Mouse (Mus musculus): ENCODE measurements around the gene Ly6g5b. TPM values are rescaled to one million over a fixed set of nuclear protein-coding genes. Genes with fewer than 3 reads are reported as not detected.

Ly6g5b gene
- total RNA-seq (2014; fragmentation: Nextera tagmentation) (1.6 TPM in 1 of 2 replicates, not detected in the other), total RNA-seq (2017) (0.56 TPM in 1 of 2 replicates, not detected in the other)

DNA sequence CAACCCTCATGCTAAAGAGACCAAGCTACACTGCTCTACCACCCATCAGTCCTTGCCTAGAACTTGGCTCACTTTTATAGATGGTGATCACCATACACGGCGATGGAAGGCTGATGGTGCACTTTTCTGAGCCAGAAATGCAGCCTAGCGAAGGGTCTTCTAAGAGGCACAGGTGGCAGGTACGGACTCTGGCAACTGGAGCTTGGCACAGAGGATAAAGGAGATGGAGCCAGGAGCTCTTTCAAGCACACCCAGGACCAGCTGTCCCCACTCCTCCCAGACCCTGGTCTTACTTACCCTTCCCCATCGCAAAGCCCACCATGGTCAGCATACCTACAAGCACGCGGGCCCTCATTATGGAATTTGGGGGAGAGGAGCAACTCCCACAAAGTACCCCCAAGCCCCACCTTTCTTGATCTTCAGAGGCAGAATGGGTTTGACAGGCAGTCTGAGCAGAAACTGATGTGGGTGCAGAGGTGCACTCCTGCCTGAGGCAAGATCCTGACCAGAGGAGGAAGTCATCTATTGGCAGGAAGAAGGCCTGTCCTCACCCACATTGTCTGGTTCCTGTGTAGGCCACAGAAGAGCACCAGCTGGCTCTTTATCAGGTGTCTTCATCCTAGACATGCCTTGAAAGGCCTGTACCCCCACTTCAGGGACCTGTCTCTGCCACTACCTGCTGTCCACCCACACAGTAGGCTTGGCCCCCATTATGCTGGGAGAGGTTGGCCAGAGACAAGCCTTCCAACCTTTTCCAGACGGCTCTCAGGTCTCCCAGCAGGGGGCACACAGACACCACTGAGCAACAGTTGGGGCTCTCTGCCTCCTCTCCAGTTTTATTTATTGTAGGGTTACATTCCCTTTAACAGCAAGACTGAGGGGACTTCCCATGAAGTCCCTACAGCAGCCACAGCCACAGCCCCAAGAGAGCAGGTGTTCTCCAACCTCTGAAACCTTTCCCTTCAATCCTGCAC is at the start of gene Ly6g5b:
Gene Ly6g5b, minus strand, starts transcription at position 383 of the 974 bp plus-strand sequence.
- peak; percentile 63 for ATAC-seq (replicated peaks; ENCODE audit: poor library complexity, severe bottlenecking)

DNA sequence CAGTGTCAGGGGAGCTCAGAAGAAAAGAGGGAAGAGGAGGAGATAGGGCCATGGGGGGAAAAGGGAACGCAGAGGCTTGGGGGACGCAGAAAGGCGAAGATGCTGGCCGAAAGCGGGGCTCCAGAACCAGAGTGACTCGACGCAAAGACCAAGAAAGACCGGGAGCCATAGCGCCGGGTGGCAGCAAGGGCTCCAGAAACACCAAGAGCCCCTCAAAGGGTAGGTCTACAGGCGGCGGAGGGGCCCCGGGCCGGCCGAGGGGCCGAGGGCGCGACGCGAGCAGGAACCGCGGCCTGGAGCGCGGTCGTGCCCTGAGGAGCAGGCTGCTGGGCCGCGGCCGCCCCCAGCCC is 49.0 kb upstream of the Ly6g5b start:
- no peak for ATAC-seq (replicated peaks; ENCODE audit: poor library complexity, severe bottlenecking)

DNA sequence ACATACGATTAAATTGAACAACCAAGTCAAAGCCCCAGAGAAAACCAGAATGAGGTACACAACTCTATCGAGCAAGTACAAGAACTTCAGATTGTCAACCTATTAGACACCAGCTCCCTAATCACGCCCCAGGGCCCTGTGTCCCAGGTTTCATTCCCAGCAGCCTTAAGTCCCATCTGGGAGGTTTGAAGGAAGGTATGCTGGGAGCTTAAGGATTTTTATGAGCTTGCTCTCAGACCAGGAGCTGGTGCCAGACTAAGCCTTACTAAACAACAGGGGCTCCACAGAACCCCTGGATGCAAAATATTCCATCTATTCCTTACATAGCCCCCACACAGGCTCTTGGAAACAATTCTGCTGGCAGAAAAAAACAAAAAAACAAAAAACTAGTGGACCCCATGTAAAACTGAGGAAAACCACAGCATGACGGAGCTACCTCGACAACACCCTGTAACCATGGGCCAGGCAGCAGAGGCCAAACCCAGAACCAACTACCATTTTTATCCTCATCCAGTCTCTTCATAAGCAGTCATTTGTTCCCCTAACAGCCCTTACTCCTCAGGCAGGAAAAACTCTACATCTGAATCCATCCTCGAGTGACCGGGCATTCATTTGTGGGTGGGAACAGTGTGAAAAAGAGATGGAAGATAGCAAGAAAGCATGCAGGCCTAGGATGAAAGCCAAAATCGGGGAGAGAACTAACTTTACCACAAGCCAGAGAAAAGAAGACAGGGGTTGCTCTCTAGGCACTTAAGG is 48.3 kb upstream of the Ly6g5b start:
- no peak for ATAC-seq (replicated peaks; ENCODE audit: poor library complexity, severe bottlenecking)

DNA sequence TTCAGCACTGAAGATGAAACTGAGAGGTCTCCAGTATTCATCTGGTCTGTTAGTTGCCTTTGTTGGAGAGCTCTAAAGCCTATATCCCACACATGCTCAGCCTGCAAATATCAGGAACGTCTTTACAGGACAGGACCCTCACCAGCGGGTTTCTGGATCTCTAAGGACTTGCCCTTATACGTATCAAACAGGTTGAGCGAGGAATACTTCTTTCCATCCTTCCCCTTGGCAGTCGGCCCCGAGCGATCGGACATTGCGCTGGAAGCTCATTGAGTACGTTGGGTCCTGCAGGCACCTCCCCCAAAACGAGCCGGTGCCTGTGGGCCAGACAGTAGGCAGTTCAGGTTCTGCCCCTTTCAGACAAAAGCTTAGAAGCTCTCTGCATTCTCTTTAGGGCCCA is 47.5 kb upstream of the Ly6g5b start:
- ATAC-seq (replicated peaks; ENCODE audit: poor library complexity, severe bottlenecking): no peak

DNA sequence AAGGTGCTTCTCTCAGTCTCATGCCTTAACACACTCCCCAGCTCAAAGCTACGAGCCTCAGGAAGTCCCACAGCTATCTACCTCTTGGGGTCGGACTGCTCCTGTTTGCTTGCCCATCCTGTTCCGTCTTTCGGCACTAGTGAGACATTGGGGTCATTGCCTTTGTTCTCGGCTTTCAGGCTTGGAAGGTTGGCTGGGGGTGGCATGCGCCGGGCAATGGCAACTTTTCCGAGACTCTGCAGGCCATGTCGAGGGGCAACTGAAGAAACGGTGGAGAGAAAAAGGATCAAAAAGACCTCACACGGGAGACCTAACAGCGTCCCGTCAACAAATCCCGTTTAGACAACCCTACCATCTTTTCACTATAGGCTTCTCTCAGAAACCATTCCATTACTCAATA is 46.9 kb upstream of the Ly6g5b start:
- no peak for ATAC-seq (replicated peaks; ENCODE audit: poor library complexity, severe bottlenecking)

DNA sequence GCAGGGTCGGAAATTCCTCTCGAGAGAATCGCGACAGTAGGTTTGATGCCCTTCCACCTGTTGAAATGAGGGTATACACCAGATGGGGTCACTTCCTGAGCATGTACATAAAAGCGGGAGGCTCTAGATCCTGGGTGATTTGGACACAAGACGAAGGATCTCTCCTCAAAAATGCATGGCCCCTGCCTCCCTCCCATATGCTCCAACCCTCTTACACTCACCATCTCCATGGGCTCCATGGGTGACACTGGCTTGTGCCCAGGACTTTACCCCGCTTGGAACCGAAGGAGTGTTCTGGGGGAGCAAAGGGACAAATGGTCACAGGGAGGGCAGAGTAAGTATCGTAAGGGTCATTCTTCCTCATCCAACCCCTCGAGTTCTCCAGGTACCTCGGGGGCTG is 46.2 kb upstream of the Ly6g5b start:
- no peak for ATAC-seq (replicated peaks; ENCODE audit: poor library complexity, severe bottlenecking)

DNA sequence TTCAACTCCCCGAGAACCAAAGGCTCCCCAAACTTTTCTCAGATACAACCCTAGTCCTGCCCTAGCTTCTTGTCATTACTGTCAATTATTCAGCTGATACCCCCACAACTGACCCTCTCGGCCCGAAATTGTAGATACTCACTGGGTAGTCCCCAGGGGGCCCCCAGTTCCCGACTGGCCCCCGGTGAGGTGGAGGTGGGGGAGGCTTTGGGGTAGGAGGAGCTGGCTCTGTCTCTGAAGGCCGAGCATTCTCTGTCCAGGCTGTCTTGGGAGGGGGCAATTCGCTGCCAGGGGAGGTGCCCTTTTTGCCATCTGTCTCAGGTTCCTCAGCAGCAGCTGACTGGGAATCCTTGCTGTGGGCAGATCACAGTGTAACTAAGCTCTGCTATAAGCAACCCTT is 44.4 kb upstream of the Ly6g5b start:
- no peak for ATAC-seq (replicated peaks; ENCODE audit: poor library complexity, severe bottlenecking)

DNA sequence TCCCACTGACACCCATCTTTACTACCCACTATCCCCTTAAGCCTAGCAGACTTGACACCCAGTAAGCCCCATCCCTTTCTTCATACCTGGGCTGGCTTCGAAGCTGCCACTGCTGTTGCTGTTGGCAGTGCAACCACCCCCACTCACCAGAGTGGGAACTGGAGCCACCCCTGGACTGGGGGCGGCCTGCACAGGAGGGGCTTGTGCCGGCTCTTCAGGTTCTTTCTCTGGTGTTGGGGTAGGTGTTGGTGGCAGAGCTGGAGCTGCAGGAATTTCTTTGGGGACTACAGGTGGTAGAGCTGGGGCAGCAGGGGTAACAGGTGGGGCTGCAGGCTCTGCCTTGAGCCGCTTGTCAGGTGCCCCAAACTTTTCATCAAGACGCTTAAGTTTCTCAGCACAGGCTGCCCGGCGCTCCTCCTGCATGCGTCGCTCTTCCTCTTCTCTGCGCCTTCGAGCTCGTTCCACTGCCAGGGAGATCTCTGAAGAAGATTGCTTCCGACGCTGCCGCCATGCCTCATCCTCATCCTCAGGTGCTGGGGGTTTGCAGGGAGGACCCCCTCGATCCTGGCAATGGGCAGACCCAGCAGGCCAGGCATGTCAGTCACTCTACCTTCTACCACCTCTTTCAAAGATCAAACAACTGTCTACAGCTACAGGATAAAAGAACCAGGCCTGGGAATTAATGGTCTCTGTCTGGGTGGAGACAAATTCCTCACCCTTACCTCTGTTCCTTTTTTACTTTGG is 43.8 kb upstream of the Ly6g5b start:
- no peak for ATAC-seq (replicated peaks; ENCODE audit: poor library complexity, severe bottlenecking)

DNA sequence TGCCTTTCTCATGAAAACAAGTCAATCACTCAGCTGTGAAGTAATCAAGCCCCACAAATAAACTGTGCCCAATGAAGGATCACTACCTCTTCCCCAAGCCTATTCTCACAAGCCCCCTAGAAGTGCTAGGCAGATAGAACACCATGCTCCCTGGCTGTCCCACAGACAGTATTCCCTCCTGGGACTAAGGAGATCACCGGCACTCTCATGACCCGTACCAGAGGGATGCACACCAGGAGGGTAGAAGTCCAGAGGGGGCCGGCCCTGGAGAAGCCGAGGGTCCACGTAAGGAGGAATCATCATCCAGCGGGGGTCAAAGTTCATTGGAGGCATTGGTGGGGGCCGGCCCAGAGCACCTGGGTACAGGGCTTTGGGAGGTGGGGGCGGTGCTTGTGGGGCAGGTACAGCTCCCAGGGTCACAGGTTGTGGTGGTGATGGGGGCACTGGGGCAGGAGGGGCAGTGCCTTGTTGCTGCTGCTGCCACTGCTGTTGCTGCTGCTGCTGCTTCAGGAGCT is 42.5 kb upstream of the Ly6g5b start:
- no peak for ATAC-seq (replicated peaks; ENCODE audit: poor library complexity, severe bottlenecking)

DNA sequence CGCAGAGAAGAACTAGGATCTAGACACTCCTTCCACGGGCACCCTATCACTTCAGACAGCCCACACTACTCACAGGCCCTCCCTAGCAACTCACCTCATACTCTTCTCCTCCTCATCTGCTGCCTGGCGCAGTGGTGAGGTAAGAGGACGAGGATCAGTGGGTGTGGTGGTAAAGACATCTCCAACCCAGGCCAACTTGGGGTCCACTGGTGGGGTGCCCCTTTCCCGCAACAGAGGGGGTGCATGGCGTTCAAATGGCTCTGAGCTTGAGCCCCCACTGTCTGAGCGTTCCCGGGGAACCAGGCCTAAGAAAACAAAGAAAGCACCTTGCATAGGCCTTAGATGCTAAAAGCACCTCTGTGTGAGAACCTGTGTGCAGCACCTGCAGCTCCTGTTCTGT is 42.0 kb upstream of the Ly6g5b start:
- no peak for ATAC-seq (replicated peaks; ENCODE audit: poor library complexity, severe bottlenecking)

DNA sequence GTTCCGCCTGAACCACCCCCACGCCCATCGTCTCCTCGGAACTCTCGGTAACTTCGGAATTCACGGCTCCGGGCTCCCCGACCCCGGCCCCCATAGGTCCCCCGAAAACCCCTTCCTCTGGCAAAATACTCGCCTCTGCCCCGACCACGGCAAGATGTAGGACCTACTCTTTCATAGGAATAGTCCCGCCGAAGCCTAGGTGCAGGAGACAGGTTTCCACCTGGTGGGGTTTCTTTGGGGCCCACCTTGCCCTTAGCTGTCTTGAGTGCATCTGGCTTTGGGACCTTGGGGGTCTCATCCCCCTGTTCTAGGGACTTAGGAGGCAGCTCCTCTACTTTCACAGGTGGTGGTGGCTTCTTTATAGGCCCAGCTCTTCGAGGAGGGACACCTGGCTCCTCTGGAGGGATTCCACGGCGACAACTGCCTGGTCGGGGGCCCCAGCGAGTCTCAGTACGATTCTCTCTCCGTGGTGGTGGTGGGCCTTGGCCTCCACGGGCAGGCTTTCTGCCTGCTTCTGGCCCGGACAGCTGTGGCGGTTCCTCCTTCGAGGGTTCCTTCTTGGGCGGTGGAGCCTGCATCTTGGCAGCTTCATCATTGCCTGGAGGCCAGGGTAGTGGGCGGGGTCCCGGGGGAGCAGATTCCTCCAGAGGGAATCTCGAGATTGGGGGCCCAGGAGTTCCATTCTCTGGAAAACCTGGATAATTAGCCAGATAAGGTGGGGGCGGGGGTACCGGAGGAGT is 41.4 kb upstream of the Ly6g5b start:
- no peak for ATAC-seq (replicated peaks; ENCODE audit: poor library complexity, severe bottlenecking)

DNA sequence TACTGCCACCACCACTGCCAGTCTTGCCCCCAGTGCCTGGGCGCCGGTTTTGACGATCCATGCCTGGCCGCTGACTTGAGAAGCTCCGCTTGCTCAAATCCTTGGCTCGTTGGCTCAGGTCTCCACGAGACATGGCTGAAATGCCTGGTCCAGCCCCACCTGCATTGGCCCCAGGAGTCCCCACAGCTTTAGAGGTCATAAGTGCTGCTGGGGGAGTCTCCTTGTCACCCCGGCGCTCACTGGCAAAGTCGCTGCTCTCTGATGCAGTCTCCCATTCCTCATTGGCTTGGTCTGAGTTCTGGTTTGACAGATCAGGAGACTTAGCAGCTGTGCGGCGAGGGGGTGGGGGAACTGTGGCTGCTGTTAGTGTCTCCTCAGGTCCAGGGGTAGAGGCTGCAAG is 40.2 kb upstream of the Ly6g5b start:
- no peak for ATAC-seq (replicated peaks; ENCODE audit: poor library complexity, severe bottlenecking)

DNA sequence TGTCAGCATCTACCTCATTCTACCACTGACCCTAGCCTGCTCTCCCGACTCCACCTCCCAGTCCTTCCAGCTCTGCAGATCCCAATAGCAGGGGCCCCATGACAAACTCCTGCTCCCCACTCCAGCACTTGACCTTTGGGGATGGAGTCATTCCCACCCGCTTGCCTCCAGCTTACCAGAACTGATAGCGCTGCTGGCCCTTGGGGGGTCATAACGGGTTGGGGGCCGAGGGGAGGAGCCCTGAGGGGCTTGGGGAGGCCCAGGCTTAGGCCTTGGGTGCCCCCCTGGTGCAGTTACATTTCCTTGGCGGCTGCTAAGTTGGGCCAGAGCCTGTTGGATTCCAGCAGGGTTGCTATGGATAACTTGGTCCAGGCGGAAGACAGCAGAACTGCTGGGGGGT is 39.4 kb upstream of the Ly6g5b start:
- no peak for ATAC-seq (replicated peaks; ENCODE audit: poor library complexity, severe bottlenecking)

DNA sequence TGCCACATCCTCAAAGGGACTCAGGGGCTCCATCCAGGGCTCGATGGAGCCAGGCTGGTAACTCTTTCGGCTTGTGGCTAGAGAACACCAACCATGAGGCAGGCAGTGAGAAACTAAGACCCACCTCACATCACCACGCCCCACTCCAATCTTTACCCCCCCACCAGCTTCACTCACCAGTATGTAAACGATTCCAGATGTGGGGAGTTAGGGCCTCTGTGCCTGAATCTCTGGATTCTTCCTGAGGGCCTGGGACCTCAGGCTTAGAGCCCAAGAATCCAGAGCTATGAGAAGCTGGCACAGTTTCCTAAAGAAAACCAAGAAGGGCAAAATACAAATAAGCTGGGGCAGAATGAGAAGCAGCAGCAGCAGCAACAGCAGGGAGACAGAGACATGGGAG is 38.7 kb upstream of the Ly6g5b start:
- ATAC-seq (replicated peaks; ENCODE audit: poor library complexity, severe bottlenecking): no peak

DNA sequence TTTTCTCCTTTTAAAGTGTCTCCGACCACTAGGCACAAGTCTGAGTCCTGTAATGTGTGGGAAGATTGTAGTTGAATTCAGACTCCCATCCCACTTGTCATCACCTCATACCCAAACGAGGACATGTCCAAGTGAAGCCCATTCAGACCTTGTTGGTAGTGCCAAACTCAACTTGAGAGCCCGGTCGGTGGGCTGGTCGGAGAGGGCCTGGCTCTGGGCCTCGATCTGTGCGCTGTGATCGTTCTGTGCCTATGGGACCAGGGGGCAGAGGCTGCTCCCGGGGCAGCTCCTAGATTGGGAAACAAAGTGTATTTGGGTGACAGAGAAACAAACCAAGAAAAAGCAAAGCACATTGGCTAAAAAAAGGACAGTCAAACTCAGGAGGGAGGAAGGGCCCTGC is 37.8 kb upstream of the Ly6g5b start:
- ATAC-seq (replicated peaks; ENCODE audit: poor library complexity, severe bottlenecking): no peak

DNA sequence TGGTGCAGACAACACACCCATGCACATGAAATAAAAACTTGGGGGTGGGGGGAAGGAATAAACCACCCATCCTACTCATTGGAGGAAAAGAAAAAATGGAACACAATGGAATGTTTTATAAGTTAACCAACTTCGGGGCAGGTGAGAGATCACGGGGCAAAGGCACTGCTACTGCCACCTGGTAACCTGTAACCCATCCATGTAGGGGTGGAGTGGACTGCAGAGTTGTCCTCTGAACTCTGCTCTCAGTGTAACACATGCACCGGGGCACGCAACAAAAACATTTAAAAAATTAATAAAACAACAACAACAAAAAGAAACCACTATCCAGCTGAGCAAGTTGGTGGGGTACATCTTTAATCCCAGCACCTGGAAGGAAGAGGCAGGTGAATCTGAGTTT is 36.9 kb upstream of the Ly6g5b start:
- no peak for ATAC-seq (replicated peaks; ENCODE audit: poor library complexity, severe bottlenecking)

DNA sequence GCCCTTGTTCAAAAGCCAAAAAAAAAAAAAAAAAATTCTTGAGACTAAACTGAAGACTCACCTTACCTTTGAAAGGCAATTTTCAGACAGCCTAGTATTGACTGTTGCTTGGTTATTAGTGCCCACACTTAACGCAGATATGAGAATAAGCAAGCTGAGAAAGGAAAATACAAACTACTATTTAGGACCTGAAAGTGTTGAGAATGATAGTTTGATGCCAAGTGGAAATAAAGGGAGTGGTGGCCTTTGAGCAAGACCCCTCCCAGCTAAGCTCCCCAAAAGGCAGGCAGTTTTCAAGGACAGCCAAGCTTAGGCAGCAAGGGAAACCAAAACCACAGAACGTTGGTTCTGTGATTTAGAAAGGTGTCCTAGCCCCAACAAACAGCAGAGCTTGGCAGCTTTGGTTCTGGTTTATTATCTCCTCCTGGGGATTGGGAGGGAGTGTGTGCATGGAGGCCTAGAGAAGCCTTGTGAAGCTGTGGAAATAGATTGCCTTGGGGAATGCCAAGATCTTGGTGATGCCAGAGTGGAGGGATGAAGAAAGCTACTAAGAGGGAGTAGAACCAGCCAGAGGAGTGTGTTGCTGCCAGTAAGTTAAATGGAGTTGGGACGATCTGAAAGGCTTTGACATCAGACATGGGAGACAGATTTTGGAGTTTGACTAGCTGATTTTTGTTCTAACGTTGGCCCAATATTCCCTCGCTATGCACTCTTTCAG is 32.9 kb upstream of the Ly6g5b start:
- ATAC-seq (replicated peaks; ENCODE audit: poor library complexity, severe bottlenecking): no peak

DNA sequence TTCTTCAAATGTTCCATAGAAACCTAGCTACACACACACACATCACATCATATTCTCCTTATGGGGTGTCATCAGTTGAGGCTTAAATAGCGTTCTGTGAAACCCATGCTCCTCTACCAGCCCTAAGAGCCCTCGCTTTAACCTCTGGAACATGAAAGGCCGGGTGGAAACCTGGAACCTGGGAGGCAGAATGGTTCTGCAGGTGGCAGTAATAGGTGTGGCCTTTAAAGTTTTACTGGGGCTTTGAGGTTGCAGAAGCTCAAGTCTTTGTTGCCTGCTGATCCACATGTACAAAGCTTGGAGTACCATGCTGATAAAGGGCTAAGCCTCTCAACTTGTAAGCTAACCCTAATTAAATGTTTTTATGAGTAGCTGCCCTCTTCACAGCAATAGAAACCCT is 32.1 kb upstream of the Ly6g5b start:
- ATAC-seq (replicated peaks; ENCODE audit: poor library complexity, severe bottlenecking): no peak

DNA sequence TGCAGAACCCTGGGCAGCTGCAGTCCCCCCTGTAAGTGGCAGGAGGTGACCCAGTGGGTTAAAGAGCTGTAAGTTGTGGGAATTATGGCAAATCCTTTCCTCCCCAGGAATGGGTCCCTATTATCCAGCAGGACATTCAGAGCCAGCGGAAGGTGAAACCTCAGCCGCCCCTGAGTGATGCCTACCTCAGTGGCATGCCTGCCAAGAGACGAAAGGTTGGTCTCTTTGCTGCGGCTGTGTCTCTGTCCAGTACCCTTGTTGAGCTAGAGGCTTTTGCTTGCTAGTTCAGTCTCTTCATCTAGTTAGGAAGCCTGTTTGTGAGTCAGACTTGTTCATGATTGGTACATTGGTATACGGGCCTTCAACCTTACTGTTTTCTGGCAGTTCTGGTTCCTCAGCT is 30.9 kb upstream of the Ly6g5b start:
- ATAC-seq (replicated peaks; ENCODE audit: poor library complexity, severe bottlenecking): no peak

All from granulocyte monocyte progenitor cell, adult 5-6 weeks (primary cell).